Mouse (Mus musculus): Measurements from ENCODE around the gene Cmss1. TPM values are rescaled to one million over a fixed set of nuclear protein-coding genes. Genes with fewer than 3 reads are reported as not detected.

Cmss1 gene
- total and polyA plus RNA-seq, 2 experiments, result 3.1 to 7.8 TPM

DNA sequence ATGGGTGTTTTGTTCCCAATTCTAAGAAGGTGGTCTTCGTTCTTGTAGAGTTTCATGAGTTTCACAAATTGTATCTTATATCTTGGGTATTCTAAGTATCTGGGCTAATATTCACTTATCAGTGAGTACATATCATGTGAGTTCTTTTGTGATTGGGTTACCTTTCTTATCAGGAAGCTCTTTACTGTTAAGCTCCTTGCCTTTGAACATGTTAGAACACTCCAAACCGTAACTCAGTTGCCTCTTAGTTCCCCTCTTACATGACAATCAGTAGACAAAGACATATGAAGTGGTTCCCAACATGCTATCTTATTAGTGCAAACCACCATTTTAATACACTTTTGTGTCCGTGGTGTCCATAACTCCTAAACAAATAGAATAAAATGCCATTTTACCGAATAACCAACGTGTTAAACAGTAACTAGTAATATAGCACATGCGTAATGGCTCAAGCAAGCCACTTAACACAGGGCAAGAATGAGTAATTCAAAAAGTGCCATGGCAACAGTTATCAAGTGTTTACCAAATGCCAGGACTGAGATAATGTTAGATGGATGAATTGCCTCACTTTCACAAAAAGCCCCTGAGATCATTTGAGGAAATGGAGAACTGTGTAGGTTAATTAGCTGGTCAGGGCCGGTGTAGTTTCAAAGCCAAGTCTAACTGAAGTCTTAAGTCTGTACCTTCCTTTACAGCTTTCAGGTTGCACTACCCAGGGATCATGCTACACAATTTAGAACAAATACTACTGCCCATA, 37.8 kb downstream of the Cmss1 start:
- no peaks in the 10 kb centered on the region for H3K27me3 ChIP-seq (ENCODE audit: control insufficient read depth, insufficient read depth, low read length)
- no peak overlapping the region for H3K9ac ChIP-seq (ENCODE audit: low read depth, low read length)
- 81% methylated on average over 7 of the region's 7 CpGs for WGBS
- H3K27ac ChIP-seq (replicated peaks; ENCODE audit: insufficient read depth, low read depth, low read length), result no peak overlapping the region
- H3K4me3 ChIP-seq (ENCODE audit: insufficient read depth, low read depth, low read length), result no peak overlapping the region
- peaks cover 6% of the 10 kb centered on the region for H3K36me3 ChIP-seq (ENCODE audit: control insufficient read depth, insufficient read depth, low read length)
- no peak for DNase-seq (ENCODE audit: extremely low read depth, low read depth, low spot score)
- no peaks in the 10 kb centered on the region for H3K79me2 ChIP-seq (ENCODE audit: control insufficient read depth, insufficient read depth, low read length)
- TF ChIP-seq POLR2A (IDR thresholded peaks at IDR 0.05; ENCODE audit: extremely low read depth, insufficient read depth, low read length) (no peak), CTCF (IDR thresholded peaks at IDR 0.05; ENCODE audit: low read depth, low read length) (no peak)
- peaks cover 2% of the 10 kb centered on the region; the same call in 1 of the 2 replicates for H3K4me1 ChIP-seq (ENCODE audit: control insufficient read depth, insufficient read depth, low read length)

DNA sequence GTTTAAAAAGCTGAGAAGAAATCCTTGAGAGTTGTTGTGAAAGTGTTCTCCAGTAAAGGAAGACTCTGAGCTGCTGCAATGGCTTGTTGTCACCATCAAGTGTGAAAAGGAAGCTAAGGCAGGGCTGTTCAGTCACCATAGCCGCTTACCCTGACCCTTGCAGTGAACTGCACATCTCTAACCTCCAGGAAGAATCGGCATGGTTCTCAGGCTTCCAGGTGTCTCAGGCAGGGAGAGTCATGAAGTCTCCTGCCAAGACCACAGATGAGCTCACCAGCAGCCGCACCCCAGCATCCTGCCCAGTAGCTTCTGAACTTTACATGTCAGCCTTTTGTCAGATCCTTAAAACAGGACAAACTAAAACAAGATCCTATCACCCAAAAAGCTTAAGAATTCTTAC, 40.4 kb downstream of the Cmss1 start:
- Histone ChIP-seq H3K4me3 (ENCODE audit: insufficient read depth, low read depth, low read length) (no peak overlapping the region), H3K27me3 (ENCODE audit: control insufficient read depth, insufficient read depth, low read length) (no peaks in the 10 kb centered on the region), H3K4me1 (ENCODE audit: control insufficient read depth, insufficient read depth, low read length) (peaks cover 2% of the 10 kb centered on the region; the same call in 1 of the 2 replicates), H3K9ac (ENCODE audit: low read depth, low read length) (no peak overlapping the region), H3K36me3 (ENCODE audit: control insufficient read depth, insufficient read depth, low read length) (peaks cover 6% of the 10 kb centered on the region; the same call in 1 of the 2 replicates), H3K27ac (replicated peaks; ENCODE audit: insufficient read depth, low read depth, low read length) (no peak overlapping the region), H3K79me2 (ENCODE audit: control insufficient read depth, insufficient read depth, low read length) (no peaks in the 10 kb centered on the region)
- TF ChIP-seq POLR2A (IDR thresholded peaks at IDR 0.05; ENCODE audit: extremely low read depth, insufficient read depth, low read length) (no peak), CTCF (IDR thresholded peaks at IDR 0.05; ENCODE audit: low read depth, low read length) (no peak)
- no peak for DNase-seq (ENCODE audit: extremely low read depth, low read depth, low spot score)
- WGBS, result 82% methylated on average over 3 of the region's 3 CpGs

DNA sequence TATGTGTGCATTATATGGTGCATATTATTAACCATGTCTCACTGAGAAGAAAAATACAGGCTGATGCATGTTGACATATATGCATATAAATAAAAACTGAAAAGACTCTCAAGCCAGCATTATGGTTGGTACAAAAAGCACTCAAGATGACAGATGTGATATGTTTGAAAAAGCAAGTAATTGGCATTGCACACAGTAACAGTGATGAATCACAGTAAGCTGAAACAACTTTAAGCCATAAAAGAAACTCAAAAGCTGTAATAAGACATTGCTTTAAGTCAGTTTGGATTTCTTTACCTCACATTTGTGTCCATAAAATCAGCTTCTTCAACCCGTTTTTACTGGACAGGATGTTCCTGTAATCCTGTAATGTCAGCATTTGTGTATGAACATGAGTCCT, 41.9 kb downstream of the Cmss1 start:
- Histone ChIP-seq H3K27me3 (ENCODE audit: control insufficient read depth, insufficient read depth, low read length) (no peaks in the 10 kb centered on the region), H3K79me2 (ENCODE audit: control insufficient read depth, insufficient read depth, low read length) (no peaks in the 10 kb centered on the region), H3K4me1 (ENCODE audit: control insufficient read depth, insufficient read depth, low read length) (peaks cover 2% of the 10 kb centered on the region; the same call in 1 of the 2 replicates), H3K36me3 (ENCODE audit: control insufficient read depth, insufficient read depth, low read length) (peaks cover 3% of the 10 kb centered on the region; the same call in 1 of the 2 replicates), H3K9ac (ENCODE audit: low read depth, low read length) (no peak overlapping the region), H3K4me3 (ENCODE audit: insufficient read depth, low read depth, low read length) (no peak overlapping the region), H3K27ac (replicated peaks; ENCODE audit: insufficient read depth, low read depth, low read length) (no peak overlapping the region)
- DNase-seq (ENCODE audit: extremely low read depth, low read depth, low spot score), result no peak
- WGBS, result 58% methylated on average over 1 of the region's 1 CpGs
- TF ChIP-seq CTCF (IDR thresholded peaks at IDR 0.05; ENCODE audit: low read depth, low read length), result no peak
- no peak for TF ChIP-seq POLR2A (IDR thresholded peaks at IDR 0.05; ENCODE audit: extremely low read depth, insufficient read depth, low read length)

DNA sequence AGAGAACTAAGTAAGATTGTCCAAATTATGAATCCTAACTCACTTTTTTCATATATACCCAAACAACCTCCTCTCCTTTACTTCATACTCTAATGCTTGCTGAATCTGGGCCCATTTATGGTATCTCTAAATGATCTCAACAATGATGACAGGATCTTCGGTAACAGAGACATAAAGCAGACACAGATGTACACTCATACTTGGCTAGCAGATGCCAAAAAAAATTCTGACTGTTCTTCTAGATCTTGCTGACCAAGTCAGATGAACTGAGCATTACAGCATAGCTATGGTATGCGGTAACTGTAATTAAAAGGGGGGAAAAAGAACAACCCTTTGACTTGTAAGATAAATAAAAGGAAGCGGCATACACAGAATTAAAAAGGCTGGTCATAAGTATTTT, 43.2 kb downstream of the Cmss1 start:
- Histone ChIP-seq H3K4me3 (ENCODE audit: insufficient read depth, low read depth, low read length) (no peak overlapping the region), H3K79me2 (ENCODE audit: control insufficient read depth, insufficient read depth, low read length) (no peaks in the 10 kb centered on the region), H3K9ac (ENCODE audit: low read depth, low read length) (no peak overlapping the region), H3K27ac (replicated peaks; ENCODE audit: insufficient read depth, low read depth, low read length) (no peak overlapping the region), H3K36me3 (ENCODE audit: control insufficient read depth, insufficient read depth, low read length) (no peaks in the 10 kb centered on the region), H3K4me1 (ENCODE audit: control insufficient read depth, insufficient read depth, low read length) (no peaks in the 10 kb centered on the region; the same call in 1 of the 2 replicates), H3K27me3 (ENCODE audit: control insufficient read depth, insufficient read depth, low read length) (no peaks in the 10 kb centered on the region)
- peak; percentile 37 for DNase-seq (ENCODE audit: extremely low read depth, low read depth, low spot score)
- TF ChIP-seq POLR2A (IDR thresholded peaks at IDR 0.05; ENCODE audit: extremely low read depth, insufficient read depth, low read length) (no peak), CTCF (IDR thresholded peaks at IDR 0.05; ENCODE audit: low read depth, low read length) (no peak)
- 72% methylated on average over 3 of the region's 3 CpGs for WGBS

DNA sequence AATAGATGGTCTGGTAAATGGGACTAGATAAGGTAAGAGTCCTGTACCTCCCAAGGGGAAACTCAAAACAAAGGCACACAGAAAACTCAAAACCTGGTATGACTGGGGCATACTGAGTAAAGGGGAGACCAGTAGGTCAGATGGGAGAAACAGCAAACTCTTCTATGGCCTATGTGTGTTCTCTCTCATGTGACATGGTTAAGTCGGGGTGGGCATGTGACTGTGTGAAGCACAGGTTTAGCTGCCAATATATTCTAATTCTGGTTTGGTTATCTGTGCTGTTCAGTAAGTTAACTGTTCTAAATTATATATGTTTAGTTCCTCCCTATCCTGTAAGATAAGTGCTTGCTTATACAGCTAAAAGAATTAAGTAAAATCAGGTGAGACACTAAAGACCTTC, 46.5 kb downstream of the Cmss1 start:
- Histone ChIP-seq H3K4me3 (ENCODE audit: insufficient read depth, low read depth, low read length) (no peak overlapping the region), H3K4me1 (ENCODE audit: control insufficient read depth, insufficient read depth, low read length) (no peaks in the 10 kb centered on the region; the same call in 1 of the 2 replicates), H3K9ac (ENCODE audit: low read depth, low read length) (no peak overlapping the region), H3K36me3 (ENCODE audit: control insufficient read depth, insufficient read depth, low read length) (no peaks in the 10 kb centered on the region), H3K27me3 (ENCODE audit: control insufficient read depth, insufficient read depth, low read length) (no peaks in the 10 kb centered on the region), H3K79me2 (ENCODE audit: control insufficient read depth, insufficient read depth, low read length) (no peaks in the 10 kb centered on the region), H3K27ac (replicated peaks; ENCODE audit: insufficient read depth, low read depth, low read length) (no peak overlapping the region)
- no peak for DNase-seq (ENCODE audit: extremely low read depth, low read depth, low spot score)
- TF ChIP-seq POLR2A (IDR thresholded peaks at IDR 0.05; ENCODE audit: extremely low read depth, insufficient read depth, low read length), result no peak
- TF ChIP-seq CTCF (IDR thresholded peaks at IDR 0.05; ENCODE audit: low read depth, low read length), result no peak
- WGBS, result 97% methylated on average over 1 of the region's 1 CpGs

GRCm38 (mm10) chr16:57558258-57558657, 48.4 kb downstream of the Cmss1 start:
- TF ChIP-seq POLR2A (IDR thresholded peaks at IDR 0.05; ENCODE audit: extremely low read depth, insufficient read depth, low read length) (no peak), CTCF (IDR thresholded peaks at IDR 0.05; ENCODE audit: low read depth, low read length) (no peak)
- 90% methylated on average over 3 of the region's 3 CpGs for WGBS

More at GRCm38 (mm10) chr16:57558258-57558657, 48.4 kb downstream of the Cmss1 start:
- no peak for DNase-seq (ENCODE audit: extremely low read depth, low read depth, low spot score)
- Histone ChIP-seq H3K79me2 (ENCODE audit: control insufficient read depth, insufficient read depth, low read length) (no peaks in the 10 kb centered on the region), H3K4me3 (ENCODE audit: insufficient read depth, low read depth, low read length) (no peak overlapping the region), H3K36me3 (ENCODE audit: control insufficient read depth, insufficient read depth, low read length) (no peaks in the 10 kb centered on the region), H3K27ac (replicated peaks; ENCODE audit: insufficient read depth, low read depth, low read length) (no peak overlapping the region), H3K4me1 (ENCODE audit: control insufficient read depth, insufficient read depth, low read length) (no peaks in the 10 kb centered on the region; the same call in 1 of the 2 replicates), H3K9ac (ENCODE audit: low read depth, low read length) (no peak overlapping the region), H3K27me3 (ENCODE audit: control insufficient read depth, insufficient read depth, low read length) (no peaks in the 10 kb centered on the region)
